Mouse (Mus musculus) liver (tissue): ENCODE results near the gene Mamld1.

Experiments used
- DNase-seq: peaks from one replicate; pipeline ENCODE4 v3.0.0-alpha.2; 2020; ENCODE audit warnings: mixed read lengths

The Mamld1 gene

GRCm38 (mm10) chrX:71141390-71141789, 91.3 kb downstream of the Mamld1 start:
- DNase-seq = no peak

DNA sequence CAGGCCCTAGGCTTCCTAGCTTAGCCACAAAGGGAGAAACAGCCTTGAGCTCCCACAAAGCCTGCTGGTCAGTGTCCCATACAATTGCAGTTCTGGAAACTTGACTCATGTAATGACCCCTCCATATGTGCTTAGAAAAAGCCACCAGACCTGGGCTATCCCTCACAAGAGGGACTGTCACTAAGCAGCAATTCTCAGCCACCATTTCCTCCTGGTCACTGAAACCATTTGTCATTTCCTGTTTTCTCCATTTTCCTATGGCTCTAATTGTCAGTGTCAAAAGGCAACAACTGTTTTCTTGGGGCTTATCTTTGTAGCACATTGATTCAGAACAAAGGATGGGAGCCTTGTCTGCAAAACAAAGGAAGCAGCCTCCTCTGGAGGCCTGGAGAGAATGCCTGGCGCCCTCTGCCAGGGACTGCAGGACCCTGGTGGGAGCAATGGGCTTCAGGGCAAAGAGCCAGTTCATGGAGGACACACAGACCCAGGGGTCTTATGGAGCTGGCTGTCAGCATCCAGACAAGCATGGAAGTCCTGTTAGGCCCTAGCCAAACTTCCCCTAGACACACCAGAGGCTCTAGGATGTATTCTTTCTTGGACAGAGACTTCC, 99.5 kb downstream of the Mamld1 start:
- no peak for DNase-seq

GRCm38 (mm10) chrX:71150551-71151001, 100.5 kb downstream of the Mamld1 start:
- DNase-seq = no peak

GRCm38 (mm10) chrX:71181526-71181925, 131.5 kb downstream of the Mamld1 start:
- DNase-seq = no peak

GRCm38 (mm10) chrX:71183671-71184070, 133.6 kb downstream of the Mamld1 start:
- no peak for DNase-seq

DNA sequence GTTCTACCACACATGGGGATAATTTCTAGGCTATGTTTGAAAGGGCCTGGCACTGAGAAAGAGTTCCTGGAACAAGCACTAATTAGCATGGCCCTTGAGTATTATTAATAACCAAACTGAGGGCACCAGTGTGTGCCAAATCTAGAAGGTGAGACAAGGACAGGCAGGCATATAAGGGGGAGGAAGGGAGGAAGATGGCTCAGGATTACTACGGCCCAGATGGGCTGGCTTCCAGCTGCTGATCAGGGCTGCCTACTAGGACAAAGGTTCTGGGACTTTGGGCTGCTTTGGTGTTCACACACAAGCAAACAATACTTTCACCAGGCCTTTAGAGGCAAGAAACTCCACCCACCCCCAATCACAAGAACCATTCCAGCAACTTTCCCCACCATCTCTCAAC, 136.3 kb downstream of the Mamld1 start:
- no peak for DNase-seq

DNA sequence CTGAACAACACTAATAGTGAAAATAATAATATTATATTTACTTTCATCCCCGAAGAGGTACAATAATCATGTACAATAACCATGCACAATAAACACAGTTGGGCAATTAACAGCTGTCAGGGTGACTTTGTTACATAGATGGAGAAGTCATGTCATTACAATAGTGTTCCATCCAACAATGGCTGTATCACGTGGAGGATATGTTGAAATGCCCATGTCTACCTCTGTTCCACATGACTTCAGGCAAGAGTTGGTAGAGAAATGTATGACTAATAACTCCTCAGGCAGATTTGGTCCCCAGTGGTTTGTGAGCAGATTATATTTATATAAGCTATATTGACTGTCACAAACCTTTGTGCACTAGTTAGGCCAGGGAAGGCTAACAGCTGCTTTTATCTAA, 154.7 kb downstream of the Mamld1 start:
- no peak for DNase-seq
